Mouse (Mus musculus) heart, embryonic 16.5 days (tissue): ENCODE measurements at regions not wholly inside any gene's neighbourhood (a gene's known extent, or its start where the extent isn't known, plus 50 kb on each side); places are given as distances from the start of the nearest gene placed in this dataset.

ENCODE experiments used
- ATAC-seq: fragments of 200-750 bp; cut with Nextera tagmentation; replicated peaks from 2 replicates; pipeline ENCODE4 v1.8.0; 2017; ENCODE audit warnings: moderate number of reproducible peaks; ENCODE audit not compliant: insufficient read depth, low FRiP score; ENCODE audit errors: extremely low read depth
- H3K27ac ChIP-seq: fragments of 300-500 bp; sonication (generic); 2 replicates; pipeline ENCODE4 v1.5.1; 2014; ENCODE audit warnings: mild to moderate bottlenecking, low read length, control low read depth, moderate library complexity
- H3K27me3 ChIP-seq: fragments of 300-500 bp; sonication (generic); 2 replicates; pipeline ENCODE4 v1.6.1; 2014; ENCODE audit warnings: low read length, mixed read lengths; ENCODE audit not compliant: control insufficient read depth, insufficient read depth
- H3K36me3 ChIP-seq: fragments of 300-500 bp; sonication (generic); 2 replicates; pipeline ENCODE4 v1.6.1; 2014; ENCODE audit not compliant: control insufficient read depth, insufficient read depth
- H3K4me1 ChIP-seq: fragments of 300-500 bp; sonication (generic); 2 replicates; pipeline ENCODE4 v1.6.1; 2014; ENCODE audit warnings: low read length, mixed read lengths; ENCODE audit not compliant: control insufficient read depth, insufficient read depth
- H3K4me2 ChIP-seq: fragments of 300-500 bp; sonication (generic); 2 replicates; pipeline ENCODE4 v1.6.1; 2014; ENCODE audit warnings: low read depth, mild to moderate bottlenecking, control low read depth, low read length
- H3K4me3 ChIP-seq: fragments of 300-500 bp; sonication (generic); 2 replicates; pipeline ENCODE4 v1.5.1; 2014; ENCODE audit warnings: mild to moderate bottlenecking, control low read depth, low read length
- H3K9ac ChIP-seq: fragments of 300-500 bp; sonication (generic); 2 replicates; pipeline ENCODE4 v1.6.1; 2014; ENCODE audit warnings: low read length, control low read depth
- H3K9me3 ChIP-seq: fragments of 300-500 bp; sonication (generic); replicated peaks from 2 replicates; pipeline ENCODE4 v1.6.1; 2016; ENCODE audit warnings: low read length; ENCODE audit not compliant: control insufficient read depth
- WGBS: fragments of 180-500 bp; shearing (Covaris S2); extraction: QIAGEN DNeasy Blood & Tissue Kit; methylation state at CpG from one replicate; pipeline ENCODE4 v1.1.7; 2014; 5-methylcytosine and 5-hydroxymethylcytosine counted together

DNA sequence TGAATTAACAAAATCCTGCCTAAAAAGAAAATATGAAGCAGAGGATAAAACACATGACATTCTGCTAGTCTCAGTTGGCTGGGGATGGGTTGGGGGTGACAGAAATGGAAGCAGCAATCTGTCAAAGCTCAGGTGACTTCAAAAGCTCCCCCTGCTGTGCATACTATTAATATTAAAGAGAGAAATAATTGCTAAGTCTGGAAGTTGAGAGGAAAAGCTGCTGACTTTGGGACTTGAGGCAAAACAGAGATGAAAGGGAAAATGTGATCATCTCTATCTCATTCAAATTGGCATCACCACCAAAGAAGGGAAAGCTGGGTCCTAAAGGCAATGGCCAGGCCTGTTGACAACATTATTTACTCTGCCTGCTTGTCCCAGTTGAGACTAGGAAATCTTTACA lies 90.8 kb downstream of the Rpe65 start:
- H3K4me3 ChIP-seq, result no peak overlapping the region
- ATAC-seq, result no peak
- no peak overlapping the region for H3K4me2 ChIP-seq
- H3K4me1 ChIP-seq, result no peaks in the 10 kb centered on the region
- no peak overlapping the region for H3K27ac ChIP-seq
- H3K9me3 ChIP-seq, result no peaks in the 10 kb centered on the region
- no peaks in the 10 kb centered on the region for H3K27me3 ChIP-seq
- H3K9ac ChIP-seq, result no peak overlapping the region
- H3K36me3 ChIP-seq, result no peaks in the 10 kb centered on the region

DNA sequence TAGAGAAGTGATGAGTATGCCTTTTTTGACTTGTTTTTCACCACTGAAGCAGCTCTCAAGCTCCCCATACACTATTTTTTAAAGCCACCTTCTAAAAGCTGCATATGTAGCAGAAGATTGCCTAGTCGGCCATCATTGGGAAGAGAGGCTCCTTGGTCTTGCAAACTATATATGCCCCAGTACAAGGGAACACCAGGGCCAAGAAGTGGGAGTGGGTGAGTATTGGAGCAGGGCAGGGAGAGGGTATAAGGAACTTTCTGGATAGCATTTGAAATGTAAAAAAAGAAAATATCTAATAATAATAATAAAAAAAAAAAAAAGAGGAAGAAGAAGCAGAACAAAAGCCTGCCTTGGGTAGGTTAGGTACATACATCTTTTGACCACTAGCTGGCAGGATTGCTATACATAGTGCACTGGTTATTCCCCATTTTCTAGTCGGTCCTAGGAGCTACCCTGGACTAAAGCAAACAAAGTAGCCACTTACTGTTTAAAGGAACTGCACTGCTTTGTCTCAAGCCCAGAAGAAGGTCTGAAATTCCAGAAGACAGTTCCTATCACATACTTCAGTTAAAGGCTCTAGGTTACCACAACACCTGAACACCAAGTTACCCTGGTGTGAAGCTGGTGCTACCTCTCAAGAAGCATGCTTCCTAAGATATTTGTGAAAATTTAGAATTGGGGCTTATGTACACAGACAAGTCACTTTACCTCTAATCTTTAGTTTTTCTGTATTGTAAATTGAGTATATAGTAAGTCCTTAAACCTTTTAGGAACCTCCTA lies 114.9 kb upstream of the Wls start:
- WGBS, result 26% methylated on average over 2 of the region's 2 CpGs
- Histone ChIP-seq H3K9ac (no peak overlapping the region), H3K27ac (no peak overlapping the region), H3K4me3 (no peak overlapping the region), H3K4me1 (no peaks in the 10 kb centered on the region), H3K27me3 (no peaks in the 10 kb centered on the region), H3K9me3 (no peaks in the 10 kb centered on the region), H3K36me3 (no peaks in the 10 kb centered on the region), H3K4me2 (no peak overlapping the region)
- ATAC-seq, result no peak

DNA sequence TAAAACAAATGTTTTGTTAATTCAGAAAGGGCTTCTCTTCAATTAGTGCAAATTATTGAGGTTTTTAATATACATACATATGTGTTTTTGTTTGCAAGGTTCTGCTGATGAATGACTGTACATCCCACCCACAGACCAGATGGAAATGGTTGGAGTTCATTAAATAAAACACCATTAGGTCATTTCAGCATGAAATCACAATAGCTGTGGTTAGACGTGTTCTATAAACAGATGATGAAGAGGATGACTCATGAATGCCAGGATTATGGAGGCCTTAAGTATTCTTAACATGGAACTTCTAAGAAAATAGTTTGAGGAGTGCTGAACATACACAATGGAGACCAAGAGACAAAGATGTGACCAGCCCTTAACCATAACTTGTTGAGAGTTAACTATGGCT lies 107.3 kb upstream of the Wls start:
- Histone ChIP-seq H3K4me3 (no peak overlapping the region), H3K27me3 (no peaks in the 10 kb centered on the region), H3K4me2 (no peak overlapping the region), H3K36me3 (no peaks in the 10 kb centered on the region), H3K9me3 (no peaks in the 10 kb centered on the region), H3K9ac (no peak overlapping the region), H3K27ac (no peak overlapping the region), H3K4me1 (no peaks in the 10 kb centered on the region)
- 56% methylated on average over 1 of the region's 1 CpGs for WGBS
- no peak for ATAC-seq

DNA sequence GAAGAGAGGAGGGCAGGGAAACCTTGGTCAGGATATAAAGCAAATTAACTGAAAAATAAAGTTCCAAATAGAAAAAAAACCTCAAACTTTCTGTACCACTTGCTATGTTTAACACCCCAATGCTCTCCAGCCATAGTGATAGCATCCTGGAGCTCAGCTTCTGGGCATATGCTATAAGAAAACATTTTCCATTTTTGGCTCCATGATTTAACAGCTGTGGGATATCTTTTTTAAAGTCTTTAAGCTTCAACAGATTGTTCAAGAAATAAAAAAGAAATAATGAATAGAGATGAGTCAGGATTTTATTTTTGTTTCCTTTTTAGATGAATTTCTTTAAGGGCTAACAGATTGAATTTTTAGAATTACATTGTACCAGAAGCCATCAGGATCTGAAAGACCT lies 106.3 kb upstream of the Wls start:
- H3K27me3 ChIP-seq, result no peaks in the 10 kb centered on the region
- H3K9me3 ChIP-seq, result no peaks in the 10 kb centered on the region
- H3K27ac ChIP-seq, result no peak overlapping the region
- H3K4me3 ChIP-seq, result no peak overlapping the region
- H3K9ac ChIP-seq, result no peak overlapping the region
- no peak overlapping the region for H3K4me2 ChIP-seq
- no peaks in the 10 kb centered on the region for H3K4me1 ChIP-seq
- ATAC-seq, result no peak
- no peaks in the 10 kb centered on the region for H3K36me3 ChIP-seq

DNA sequence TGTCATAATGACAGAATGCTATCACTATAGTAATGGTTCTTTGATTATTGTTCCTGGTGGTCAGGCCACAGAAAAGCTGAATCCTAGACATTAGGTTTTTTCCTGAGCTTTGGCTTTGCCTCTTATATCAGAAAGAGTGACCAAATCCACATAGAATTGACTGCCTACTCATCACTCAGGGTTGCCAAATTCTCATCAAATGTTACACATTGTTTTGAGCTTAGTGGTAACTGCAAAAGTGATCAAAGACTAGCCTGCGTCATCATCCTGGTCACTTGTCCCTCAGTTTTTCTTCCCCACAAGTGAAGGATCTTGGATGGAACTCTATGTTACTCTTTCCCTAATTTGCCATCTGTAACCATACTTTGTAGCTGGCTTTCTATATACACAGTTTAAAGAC lies 104.9 kb upstream of the Wls start:
- Histone ChIP-seq H3K4me1 (no peaks in the 10 kb centered on the region), H3K4me2 (no peak overlapping the region), H3K27ac (no peak overlapping the region), H3K27me3 (no peaks in the 10 kb centered on the region), H3K9me3 (no peaks in the 10 kb centered on the region), H3K9ac (no peak overlapping the region), H3K36me3 (no peaks in the 10 kb centered on the region), H3K4me3 (no peak overlapping the region)
- ATAC-seq, result no peak
- 94% methylated on average over 1 of the region's 1 CpGs for WGBS

DNA sequence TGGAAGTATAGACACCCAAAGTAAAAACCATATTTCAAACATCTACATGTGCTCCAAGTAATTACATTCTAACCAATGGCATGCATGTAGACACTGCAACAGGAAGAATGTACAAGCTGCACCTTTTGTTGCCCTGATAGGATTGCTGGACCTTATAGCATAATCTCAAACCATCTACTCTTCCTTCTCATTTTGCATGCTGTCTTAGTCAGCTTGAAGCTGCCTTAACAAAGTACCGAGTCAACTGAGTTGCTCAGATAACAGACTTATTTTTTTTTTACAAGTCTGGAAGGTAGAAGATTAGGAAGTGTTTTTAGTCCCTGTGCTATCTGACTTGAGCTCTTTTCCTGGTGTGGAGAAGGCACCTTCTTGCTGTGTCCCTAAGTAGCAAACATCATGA lies 103.4 kb upstream of the Wls start:
- Histone ChIP-seq H3K27ac (no peak overlapping the region), H3K4me1 (no peaks in the 10 kb centered on the region), H3K9me3 (no peaks in the 10 kb centered on the region), H3K9ac (no peak overlapping the region), H3K36me3 (no peaks in the 10 kb centered on the region), H3K4me3 (no peak overlapping the region), H3K4me2 (no peak overlapping the region), H3K27me3 (no peaks in the 10 kb centered on the region)
- WGBS, result 23% methylated on average over 1 of the region's 1 CpGs
- ATAC-seq, result no peak

DNA sequence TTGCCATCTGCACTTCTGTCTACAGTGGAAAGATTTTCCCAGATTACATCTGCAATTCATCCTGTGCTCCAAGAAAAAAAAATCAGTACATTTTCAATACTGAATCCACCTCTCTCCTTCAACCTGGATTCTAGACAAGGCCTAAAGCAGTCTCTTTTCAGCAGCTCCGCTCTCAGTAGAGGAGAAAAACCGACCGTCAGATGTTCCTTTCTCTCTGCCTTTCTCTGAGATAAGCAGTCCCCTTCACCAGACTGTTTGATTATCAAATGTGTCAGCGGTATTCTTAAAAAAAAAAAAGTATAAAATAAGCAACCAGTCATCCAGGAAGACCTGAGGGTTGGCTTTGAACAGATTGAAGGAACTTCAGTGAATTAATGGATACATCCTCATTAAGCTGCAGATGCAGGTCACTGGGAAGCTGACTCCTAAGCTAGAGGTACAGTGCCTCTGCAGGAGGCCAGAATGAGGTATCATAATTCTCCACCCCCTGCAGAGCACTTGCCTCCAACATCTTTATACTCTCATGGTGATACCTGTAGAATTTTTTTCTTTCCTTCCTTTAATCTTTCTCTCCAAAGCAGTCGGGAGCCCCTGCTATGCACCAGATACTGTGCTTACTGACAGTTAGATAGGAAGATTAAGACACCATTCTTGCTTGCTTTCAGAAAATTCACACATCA lies 98.7 kb upstream of the Wls start:
- Histone ChIP-seq H3K27ac (no peak overlapping the region), H3K9me3 (no peaks in the 10 kb centered on the region), H3K4me3 (no peak overlapping the region), H3K9ac (no peak overlapping the region), H3K36me3 (no peaks in the 10 kb centered on the region), H3K4me2 (no peak overlapping the region), H3K4me1 (no peaks in the 10 kb centered on the region), H3K27me3 (no peaks in the 10 kb centered on the region)
- 47% methylated on average over 5 of the region's 5 CpGs for WGBS
- ATAC-seq, result no peak

DNA sequence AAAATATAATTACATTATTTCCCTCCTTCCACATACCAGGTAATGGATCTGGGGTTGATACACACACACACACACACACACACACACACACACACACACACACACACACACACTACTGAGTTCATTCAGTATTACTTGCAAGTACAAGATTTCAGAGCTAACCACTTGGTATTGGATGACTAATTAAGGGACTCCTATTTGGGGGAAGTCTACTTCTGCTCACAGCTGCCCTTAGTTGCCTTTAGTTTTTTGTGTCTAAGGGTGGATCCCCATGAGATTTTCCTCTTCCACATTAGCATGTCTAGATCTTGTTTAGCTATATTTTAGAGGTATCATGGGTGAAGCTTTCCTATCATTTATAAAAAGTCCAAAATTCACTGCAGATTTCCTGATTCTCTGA lies 97.7 kb upstream of the Wls start:
- H3K36me3 ChIP-seq, result no peaks in the 10 kb centered on the region
- H3K27me3 ChIP-seq, result no peaks in the 10 kb centered on the region
- H3K4me3 ChIP-seq, result no peak overlapping the region
- no peak overlapping the region for H3K27ac ChIP-seq
- ATAC-seq, result no peak
- H3K9ac ChIP-seq, result no peak overlapping the region
- H3K9me3 ChIP-seq, result no peaks in the 10 kb centered on the region
- H3K4me2 ChIP-seq, result no peak overlapping the region
- no peaks in the 10 kb centered on the region for H3K4me1 ChIP-seq

DNA sequence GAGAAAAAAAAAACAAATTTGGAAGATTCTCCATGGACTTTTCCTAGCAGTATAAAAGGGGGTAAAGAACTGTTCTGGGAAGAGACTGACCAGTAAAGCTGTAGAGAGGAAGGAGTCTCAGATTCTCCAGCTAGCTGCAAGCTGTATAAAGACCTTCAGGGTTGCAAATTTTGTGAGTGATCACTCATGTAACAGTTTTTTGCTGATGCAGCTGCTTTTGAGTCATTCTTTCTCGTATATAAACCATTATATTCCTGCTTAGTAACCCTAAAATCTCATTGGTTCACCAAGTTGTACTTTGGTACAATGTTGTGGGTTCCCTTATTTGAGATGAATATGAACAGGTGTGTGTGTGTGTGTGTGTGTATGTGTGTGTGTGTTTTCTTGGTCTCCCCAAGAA lies 79.7 kb upstream of the Wls start:
- no peak overlapping the region for H3K4me3 ChIP-seq
- H3K4me2 ChIP-seq, result no peak overlapping the region
- no peaks in the 10 kb centered on the region for H3K27me3 ChIP-seq
- no peak overlapping the region for H3K27ac ChIP-seq
- no peak for ATAC-seq
- no peaks in the 10 kb centered on the region for H3K9me3 ChIP-seq
- whole genome bisulfite sequencing, result 60% methylated on average over 1 of the region's 1 CpGs
- H3K9ac ChIP-seq, result no peak overlapping the region
- no peaks in the 10 kb centered on the region for H3K36me3 ChIP-seq
- no peaks in the 10 kb centered on the region for H3K4me1 ChIP-seq
